Mouse (Mus musculus): ENCODE measurements around the gene Slc22a4.

GRCm38 (mm10) chr11:54007717-54008116 lies 20.2 kb downstream of the Slc22a4 start:
- TF ChIP-seq EP300 (IDR thresholded peaks at IDR 0.05; ENCODE audit: low read depth): no peak
- no peak for TF ChIP-seq CTCF (IDR thresholded peaks at IDR 0.05; ENCODE audit: low read depth)

Measured in liver, postnatal 0 days (tissue).